Mouse (Mus musculus): ENCODE measurements around the gene Rtp4.

DNA sequence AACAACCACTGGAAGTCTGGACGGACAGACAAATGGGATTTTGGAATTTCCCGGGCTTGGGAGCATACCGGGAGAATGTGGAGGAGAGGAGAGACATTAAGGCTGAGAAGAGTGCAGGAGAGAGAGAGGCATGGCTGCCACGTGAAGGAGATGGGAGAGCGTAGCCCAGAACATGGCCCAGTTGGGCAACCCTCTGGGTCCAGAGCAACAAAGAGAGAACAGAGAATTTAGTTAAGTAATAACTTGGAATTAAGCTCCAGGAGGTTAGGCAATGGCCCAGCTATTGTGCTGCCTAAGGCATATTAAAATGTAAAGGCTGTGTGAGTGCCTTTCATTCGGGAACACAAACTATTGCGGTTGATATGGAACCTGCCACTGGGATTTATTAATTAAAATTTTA lies 86.6 kb downstream of the Rtp4 start:
- no peak for TF ChIP-seq GATA1 (IDR thresholded peaks at IDR 0.05; ENCODE audit: borderline replicate concordance, low read length)
- TF ChIP-seq FLI1 (IDR thresholded peaks at IDR 0.05; ENCODE audit: low read length), result no peak

Measured in megakaryocyte, embryonic 14.5 days (primary cell).